Mouse (Mus musculus) stomach, embryonic 16.5 days (tissue): ENCODE measurements around the gene Zfp831. TPM values are rescaled to one million over a fixed set of nuclear protein-coding genes. Genes with fewer than 3 reads are reported as not detected.

Source experiments
- ATAC-seq: fragments of 200-750 bp; cut with Nextera tagmentation; 2 replicates; pipeline ENCODE4 v1.8.0; 2017; ENCODE audit warnings: moderate number of reproducible peaks, moderate TSS enrichment; ENCODE audit not compliant: insufficient read depth, low FRiP score
- H3K27ac ChIP-seq: fragments of 300-500 bp; sonication (generic); 2 replicates; pipeline ENCODE4 v1.5.1; 2014; ENCODE audit warnings: low read length
- H3K27me3 ChIP-seq: fragments of 300-500 bp; sonication (generic); 2 replicates; pipeline ENCODE4 v1.6.1; 2014; ENCODE audit warnings: low read length, control low read depth, mixed read lengths; ENCODE audit not compliant: control insufficient read depth, insufficient read depth
- H3K36me3 ChIP-seq: fragments of 300-500 bp; sonication (generic); 2 replicates; pipeline ENCODE4 v1.6.1; 2014; ENCODE audit warnings: low read length; ENCODE audit not compliant: control insufficient read depth, insufficient read depth
- H3K4me1 ChIP-seq: fragments of 300-500 bp; sonication (generic); 2 replicates; pipeline ENCODE4 v1.6.1; 2014; ENCODE audit warnings: low read length, control low read depth, mixed read lengths; ENCODE audit not compliant: control insufficient read depth, insufficient read depth
- H3K4me2 ChIP-seq: fragments of 300-500 bp; sonication (generic); 2 replicates; pipeline ENCODE4 v1.6.1; 2014; ENCODE audit warnings: low read depth, low read length, mixed read lengths
- H3K4me3 ChIP-seq: fragments of 300-500 bp; sonication (generic); replicated peaks from 2 replicates; pipeline ENCODE4 v1.5.1; 2014; ENCODE audit warnings: mild to moderate bottlenecking, low read length
- H3K9ac ChIP-seq: fragments of 300-500 bp; sonication (generic); 2 replicates; pipeline ENCODE4 v1.6.1; 2014; ENCODE audit warnings: low read length
- H3K9me3 ChIP-seq: fragments of 300-500 bp; sonication (generic); replicated peaks from 2 replicates; pipeline ENCODE4 v1.6.1; 2016; ENCODE audit warnings: low read length, control low read depth; ENCODE audit not compliant: control insufficient read depth
- WGBS: fragments of 180-500 bp; shearing (Covaris S2); extraction: QIAGEN DNeasy Blood & Tissue Kit; methylation state at CpG from one replicate; pipeline ENCODE4 v1.1.7; 2014; 5-methylcytosine and 5-hydroxymethylcytosine counted together
- polyA plus RNA-seq: library from polyadenylated mRNA; unstranded; fragments of >200 nt; fragmentation: Nextera tagmentation; extraction: Ambion mirVana; gene quantifications from 2 replicates; pipeline ENCODE4 v1.2.1, GENCODE M21; 2015

Zfp831 gene
- polyA plus RNA-seq, 1 experiment from 2014 or later = 0.06 TPM

GRCm38 (mm10) chr2:174605020-174605419, 38.3 kb upstream of the Zfp831 start:
- H3K27me3 ChIP-seq = no peaks in the 10 kb centered on the region
- WGBS = 83% methylated on average over 1 of the region's 1 CpGs
- no peak overlapping the region for H3K4me3 ChIP-seq

GRCm38 (mm10) chr2:174605442-174606087, 37.8 kb upstream of the Zfp831 start:
- no peak overlapping the region for H3K9ac ChIP-seq
- H3K9me3 ChIP-seq = no peaks in the 10 kb centered on the region
- H3K36me3 ChIP-seq = no peaks in the 10 kb centered on the region
- no peaks in the 10 kb centered on the region for H3K27me3 ChIP-seq
- no peak overlapping the region for H3K4me3 ChIP-seq
- ATAC-seq = no peak
- H3K4me2 ChIP-seq = no peak overlapping the region
- 81% methylated on average over 4 of the region's 4 CpGs for WGBS
- peak overlapping the region; percentile 20; the same call in 1 of the 2 replicates for H3K27ac ChIP-seq
- no peaks in the 10 kb centered on the region for H3K4me1 ChIP-seq

More at GRCm38 (mm10) chr2:174605020-174605419, 38.3 kb upstream of the Zfp831 start:
- Histone ChIP-seq H3K9me3 (no peaks in the 10 kb centered on the region), H3K4me1 (no peaks in the 10 kb centered on the region), H3K36me3 (no peaks in the 10 kb centered on the region), H3K4me2 (no peak overlapping the region), H3K9ac (no peak overlapping the region), H3K27ac (no peak overlapping the region)
- ATAC-seq = no peak

GRCm38 (mm10) chr2:174606376-174606775, 37.0 kb upstream of the Zfp831 start:
- Histone ChIP-seq H3K4me3 (no peak overlapping the region), H3K27me3 (no peaks in the 10 kb centered on the region), H3K27ac (peak overlapping the region; percentile 30; the same call in 1 of the 2 replicates), H3K4me1 (no peaks in the 10 kb centered on the region), H3K9ac (no peak overlapping the region), H3K4me2 (no peak overlapping the region), H3K9me3 (no peaks in the 10 kb centered on the region), H3K36me3 (no peaks in the 10 kb centered on the region)
- WGBS = 75% methylated on average over 5 of the region's 5 CpGs
- ATAC-seq = 0 out of 2 replicates have a peak, but pooled peaks have one; percentile 37

GRCm38 (mm10) chr2:174609892-174610291, 33.4 kb upstream of the Zfp831 start:
- no peak for ATAC-seq
- H3K4me1 ChIP-seq = no peaks in the 10 kb centered on the region
- WGBS = 85% methylated on average over 5 of the region's 5 CpGs

GRCm38 (mm10) chr2:174612386-174613063, 30.8 kb upstream of the Zfp831 start:
- no peak overlapping the region for H3K4me2 ChIP-seq
- H3K4me1 ChIP-seq = no peaks in the 10 kb centered on the region
- H3K27me3 ChIP-seq = no peaks in the 10 kb centered on the region
- H3K9me3 ChIP-seq = no peaks in the 10 kb centered on the region
- ATAC-seq = no peak
- no peak overlapping the region for H3K4me3 ChIP-seq
- no peaks in the 10 kb centered on the region for H3K36me3 ChIP-seq
- H3K27ac ChIP-seq = no peak overlapping the region
- H3K9ac ChIP-seq = no peak overlapping the region
- 72% methylated on average over 2 of the region's 2 CpGs for WGBS

More at GRCm38 (mm10) chr2:174609892-174610291, 33.4 kb upstream of the Zfp831 start:
- H3K27me3 ChIP-seq = no peaks in the 10 kb centered on the region
- H3K27ac ChIP-seq = no peak overlapping the region
- no peak overlapping the region for H3K4me2 ChIP-seq
- H3K9ac ChIP-seq = no peak overlapping the region
- no peak overlapping the region for H3K4me3 ChIP-seq
- H3K36me3 ChIP-seq = no peaks in the 10 kb centered on the region
- H3K9me3 ChIP-seq = no peaks in the 10 kb centered on the region

GRCm38 (mm10) chr2:174613221-174613620, 30.1 kb upstream of the Zfp831 start:
- Histone ChIP-seq H3K27me3 (no peaks in the 10 kb centered on the region), H3K9ac (no peak overlapping the region), H3K4me2 (no peak overlapping the region), H3K4me3 (no peak overlapping the region), H3K27ac (no peak overlapping the region), H3K36me3 (no peaks in the 10 kb centered on the region), H3K9me3 (no peaks in the 10 kb centered on the region), H3K4me1 (no peaks in the 10 kb centered on the region)
- WGBS = 82% methylated on average over 8 of the region's 8 CpGs
- ATAC-seq = no peak

- no peaks in the 10 kb centered on the region for H3K9me3 ChIP-seq
- 69% methylated on average over 11 of the region's 11 CpGs for WGBS
- H3K9ac ChIP-seq = no peak overlapping the region
- H3K36me3 ChIP-seq = no peaks in the 10 kb centered on the region
- no peaks in the 10 kb centered on the region for H3K27me3 ChIP-seq
- H3K4me2 ChIP-seq = no peak overlapping the region
- H3K4me1 ChIP-seq = no peaks in the 10 kb centered on the region
- no peak for ATAC-seq
- no peak overlapping the region for H3K27ac ChIP-seq
- H3K4me3 ChIP-seq = no peak overlapping the region
These were observed 29.4 kb upstream of the Zfp831 start for GRCm38 (mm10) chr2:174613921-174614441.

GRCm38 (mm10) chr2:174621881-174622280, 21.5 kb upstream of the Zfp831 start:
- ATAC-seq = no peak
- H3K4me2 ChIP-seq = no peak overlapping the region
- no peak overlapping the region for H3K27ac ChIP-seq
- H3K4me3 ChIP-seq = no peak overlapping the region
- H3K9me3 ChIP-seq = no peaks in the 10 kb centered on the region
- no peaks in the 10 kb centered on the region for H3K36me3 ChIP-seq
- H3K27me3 ChIP-seq = no peaks in the 10 kb centered on the region
- WGBS = 86% methylated on average over 7 of the region's 7 CpGs
- H3K4me1 ChIP-seq = no peaks in the 10 kb centered on the region
- no peak overlapping the region for H3K9ac ChIP-seq

GRCm38 (mm10) chr2:174624430-174624829, 18.9 kb upstream of the Zfp831 start:
- Histone ChIP-seq H3K4me1 (no peaks in the 10 kb centered on the region), H3K4me2 (no peak overlapping the region), H3K9me3 (no peaks in the 10 kb centered on the region), H3K27me3 (no peaks in the 10 kb centered on the region), H3K9ac (no peak overlapping the region), H3K27ac (no peak overlapping the region), H3K36me3 (no peaks in the 10 kb centered on the region), H3K4me3 (no peak overlapping the region)
- ATAC-seq = no peak
- 82% methylated on average over 7 of the region's 7 CpGs for WGBS
